Mouse (Mus musculus): ENCODE results near the gene Arl11. TPM values are rescaled to one million over a fixed set of nuclear protein-coding genes. Genes with fewer than 3 reads are reported as not detected.
A peak's percentile ranks its signal among the peaks of the same experiment; 100 is the strongest.

The Arl11 gene
- total and polyA plus RNA-seq, 2 experiments from 2014 or later, result 0.54 to 0.57 TPM

DNA sequence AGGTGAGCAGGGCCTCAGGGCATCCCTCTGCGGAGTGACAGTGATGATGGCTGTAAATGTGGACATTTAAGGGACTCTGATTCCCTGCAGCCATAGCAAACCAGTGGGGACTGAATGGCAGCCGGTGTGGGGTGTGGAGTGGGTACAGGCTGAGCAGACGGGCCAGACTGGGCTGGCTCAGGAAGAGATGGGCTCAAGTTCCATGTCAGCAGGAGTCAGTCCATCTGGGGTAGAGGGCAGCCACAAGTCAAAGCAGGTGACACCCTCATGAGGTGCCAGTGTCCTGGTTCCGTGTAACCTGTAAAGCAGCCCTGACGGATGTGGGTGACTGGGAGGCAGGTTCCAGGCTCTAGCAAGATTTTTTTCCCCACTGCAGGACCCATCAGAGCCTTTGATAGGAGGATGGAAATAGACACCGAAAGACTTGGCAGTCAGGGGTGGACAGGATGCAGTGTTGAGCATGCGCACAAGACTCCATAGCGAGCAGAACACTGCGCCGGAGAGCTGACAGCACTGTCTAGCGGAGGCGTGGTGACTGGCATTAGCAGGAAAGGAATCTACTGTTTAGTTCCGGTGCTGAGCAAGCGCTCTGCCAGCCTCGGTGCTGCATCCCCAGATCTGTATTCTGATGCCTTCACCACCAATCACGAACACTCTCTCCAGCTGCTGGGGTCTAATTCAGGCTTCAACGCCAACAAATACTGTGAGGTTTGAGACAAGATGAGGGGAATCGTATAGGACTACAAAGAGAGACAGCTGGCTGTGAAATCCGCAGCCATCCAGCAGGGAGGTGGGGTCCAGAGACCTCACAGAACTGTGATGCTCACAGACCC, 18.3 kb downstream of the Arl11 start:
- Histone ChIP-seq H3K9me3 (ENCODE audit: low read length) (0 out of 2 replicates have a peak, but pooled peaks cover 3% of the 10 kb centered on the region), H3K27me3 (ENCODE audit: insufficient read depth, low read length) (no peaks in the 10 kb centered on the region), H3K27ac (ENCODE audit: low read depth, low read length) (peak overlapping the region; percentile 88), H3K36me3 (ENCODE audit: insufficient read depth) (no peaks in the 10 kb centered on the region), H3K4me3 (ENCODE audit: low read depth, low read length) (peak overlapping the region; percentile 24), H3K4me1 (ENCODE audit: insufficient read depth) (peaks cover 15% of the 10 kb centered on the region), H3K9ac (peak overlapping the region; percentile 51), H3K4me2 (ENCODE audit: low read depth) (peak overlapping the region; percentile 52)
- ATAC-seq, result peak; percentile 87
- TF ChIP-seq CTCF (IDR thresholded peaks at IDR 0.05; ENCODE audit: low read depth), result peak; percentile 41
- DNase-seq, result peak; percentile 93
- 24% methylated on average over 19 of the region's 19 CpGs for WGBS

DNA sequence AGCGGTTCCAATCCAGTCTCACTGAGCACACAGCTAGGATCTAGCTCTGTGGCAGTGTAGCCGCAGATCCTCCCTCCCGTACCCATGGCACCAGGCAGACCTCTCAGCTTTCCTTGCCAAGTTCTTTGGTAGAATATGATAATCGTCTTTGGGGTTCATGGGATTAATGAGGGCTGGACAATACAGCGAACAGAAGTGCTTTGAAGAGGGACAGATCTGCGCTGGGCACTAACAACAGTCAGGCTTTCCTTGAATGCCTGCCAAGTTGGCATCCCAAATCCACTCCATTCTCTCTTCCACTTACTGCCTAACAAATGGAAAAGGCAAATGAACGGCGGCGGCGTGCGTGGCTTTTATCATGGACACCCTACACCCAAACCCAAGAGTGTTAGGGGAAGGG, 21.0 kb downstream of the Arl11 start:
- H3K4me2 ChIP-seq (ENCODE audit: low read depth), result peak overlapping the region; percentile 36
- ATAC-seq, result peak; percentile 40
- 25% methylated on average over 11 of the region's 11 CpGs for WGBS

DNA sequence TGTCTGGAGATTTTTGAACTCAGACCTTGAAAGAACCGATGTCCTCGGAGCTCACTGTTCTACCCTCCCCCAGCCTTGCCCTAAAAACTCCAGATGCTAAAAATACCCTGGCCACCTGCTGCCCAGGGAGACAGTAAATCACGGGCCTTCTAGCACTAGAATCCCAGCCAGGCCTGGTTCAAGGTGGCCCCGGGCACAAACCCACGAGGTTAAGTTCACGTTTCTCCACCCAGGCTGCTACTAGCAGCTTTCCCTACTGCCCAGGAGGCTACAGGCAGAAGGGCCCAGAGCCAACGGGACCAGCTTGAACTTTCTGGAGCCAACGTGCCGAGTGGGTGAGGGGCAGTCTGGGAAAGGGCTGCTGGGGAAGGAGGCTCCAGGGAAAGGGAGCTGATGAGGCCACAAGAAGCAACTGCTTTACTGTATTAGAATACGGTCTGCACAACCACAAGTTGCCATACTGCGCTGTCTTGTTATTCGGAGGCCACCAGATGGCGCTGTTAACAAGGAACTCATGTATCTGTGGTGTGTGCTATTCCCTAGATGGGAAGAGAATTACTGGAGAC, 21.5 kb downstream of the Arl11 start:
- Histone ChIP-seq H3K4me2 (ENCODE audit: low read depth) (peak overlapping the region; percentile 36), H3K9ac (0 out of 2 replicates have a peak overlapping the region, but pooled peaks have one; percentile 10)

More for the DNA sequence above, 21.0 kb downstream of the Arl11 start:
- Histone ChIP-seq H3K27ac (ENCODE audit: low read depth, low read length) (peak overlapping the region; percentile 76), H3K9ac (0 out of 2 replicates have a peak overlapping the region, but pooled peaks have one; percentile 3), H3K27me3 (ENCODE audit: insufficient read depth, low read length) (no peaks in the 10 kb centered on the region), H3K9me3 (ENCODE audit: low read length) (no peaks in the 10 kb centered on the region), H3K36me3 (ENCODE audit: insufficient read depth) (no peaks in the 10 kb centered on the region), H3K4me3 (ENCODE audit: low read depth, low read length) (no peak overlapping the region), H3K4me1 (ENCODE audit: insufficient read depth) (peaks cover 15% of the 10 kb centered on the region)
- DNase-seq, result peak; percentile 78
- no peak for TF ChIP-seq CTCF (IDR thresholded peaks at IDR 0.05; ENCODE audit: low read depth)

DNA sequence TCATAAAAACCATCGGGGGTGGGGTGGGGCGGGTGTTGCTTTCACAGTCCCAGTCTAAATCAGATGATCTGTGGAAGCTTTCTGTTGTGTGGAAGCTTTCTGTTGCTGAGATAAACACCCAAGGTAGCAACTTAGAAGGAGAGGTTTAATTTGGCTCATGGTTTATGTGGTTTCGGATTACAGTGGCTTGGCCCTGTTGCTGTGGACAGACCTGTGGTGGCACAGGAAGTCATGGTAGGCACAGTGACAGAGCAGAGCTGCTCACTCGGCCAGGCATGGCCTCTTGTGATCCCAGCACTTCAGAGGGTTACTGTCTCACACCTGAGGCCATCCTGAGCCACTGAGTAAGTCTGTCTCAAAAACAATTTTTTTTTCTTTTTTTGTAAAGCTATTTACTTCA, 29.8 kb downstream of the Arl11 start:
- H3K27me3 ChIP-seq (ENCODE audit: insufficient read depth, low read length), result no peaks in the 10 kb centered on the region
- H3K4me2 ChIP-seq (ENCODE audit: low read depth), result no peak overlapping the region
- no peak overlapping the region for H3K9ac ChIP-seq
- H3K4me1 ChIP-seq (ENCODE audit: insufficient read depth), result no peaks in the 10 kb centered on the region
- no peak for TF ChIP-seq CTCF (IDR thresholded peaks at IDR 0.05; ENCODE audit: low read depth)
- no peaks in the 10 kb centered on the region for H3K36me3 ChIP-seq (ENCODE audit: insufficient read depth)
- H3K27ac ChIP-seq (ENCODE audit: low read depth, low read length), result no peak overlapping the region
- H3K9me3 ChIP-seq (ENCODE audit: low read length), result no peaks in the 10 kb centered on the region
- DNase-seq (no peak), ATAC-seq (no peak)
- no peak overlapping the region for H3K4me3 ChIP-seq (ENCODE audit: low read depth, low read length)
- 91% methylated on average over 4 of the region's 4 CpGs for WGBS

More for the DNA sequence above, 21.5 kb downstream of the Arl11 start:
- Histone ChIP-seq H3K4me3 (ENCODE audit: low read depth, low read length) (no peak overlapping the region), H3K27ac (ENCODE audit: low read depth, low read length) (peak overlapping the region; percentile 76), H3K36me3 (ENCODE audit: insufficient read depth) (no peaks in the 10 kb centered on the region), H3K4me1 (ENCODE audit: insufficient read depth) (peaks cover 15% of the 10 kb centered on the region), H3K9me3 (ENCODE audit: low read length) (no peaks in the 10 kb centered on the region), H3K27me3 (ENCODE audit: insufficient read depth, low read length) (no peaks in the 10 kb centered on the region)
- peak; percentile 96 for TF ChIP-seq CTCF (IDR thresholded peaks at IDR 0.05; ENCODE audit: low read depth)
- WGBS, result 8% methylated on average over 13 of the region's 13 CpGs
- DNase-seq (peak; percentile 93), ATAC-seq (peak; percentile 76)

DNA sequence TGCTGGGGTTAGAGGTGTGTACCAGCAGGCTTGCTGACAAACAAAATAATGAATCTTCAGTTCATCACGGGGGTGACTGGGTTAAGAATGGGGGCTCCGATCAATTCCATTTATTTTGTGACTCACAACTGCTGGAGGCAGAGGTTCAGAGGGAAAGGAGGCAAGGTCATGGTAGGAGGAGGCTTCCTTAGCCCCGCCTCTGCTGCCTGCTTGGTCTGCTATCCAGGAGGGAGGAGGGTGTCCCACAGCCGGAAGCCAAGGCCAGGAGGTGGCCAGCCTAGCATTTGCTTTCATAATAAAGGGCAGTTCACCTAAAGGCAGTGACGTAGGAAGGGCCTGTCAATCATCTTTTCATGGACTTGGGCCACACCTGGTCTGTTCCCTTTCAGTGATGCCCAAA, 35.0 kb downstream of the Arl11 start:
- no peak overlapping the region for H3K27ac ChIP-seq (ENCODE audit: low read depth, low read length)
- H3K4me2 ChIP-seq (ENCODE audit: low read depth), result no peak overlapping the region
- DNase-seq (no peak), ATAC-seq (no peak)
- H3K9ac ChIP-seq, result no peak overlapping the region
- no peaks in the 10 kb centered on the region for H3K4me1 ChIP-seq (ENCODE audit: insufficient read depth)
- no peaks in the 10 kb centered on the region for H3K36me3 ChIP-seq (ENCODE audit: insufficient read depth)
- H3K4me3 ChIP-seq (ENCODE audit: low read depth, low read length), result no peak overlapping the region
- WGBS, result 72% methylated on average over 5 of the region's 5 CpGs
- no peaks in the 10 kb centered on the region for H3K9me3 ChIP-seq (ENCODE audit: low read length)
- no peaks in the 10 kb centered on the region for H3K27me3 ChIP-seq (ENCODE audit: insufficient read depth, low read length)
- no peak for TF ChIP-seq CTCF (IDR thresholded peaks at IDR 0.05; ENCODE audit: low read depth)

DNA sequence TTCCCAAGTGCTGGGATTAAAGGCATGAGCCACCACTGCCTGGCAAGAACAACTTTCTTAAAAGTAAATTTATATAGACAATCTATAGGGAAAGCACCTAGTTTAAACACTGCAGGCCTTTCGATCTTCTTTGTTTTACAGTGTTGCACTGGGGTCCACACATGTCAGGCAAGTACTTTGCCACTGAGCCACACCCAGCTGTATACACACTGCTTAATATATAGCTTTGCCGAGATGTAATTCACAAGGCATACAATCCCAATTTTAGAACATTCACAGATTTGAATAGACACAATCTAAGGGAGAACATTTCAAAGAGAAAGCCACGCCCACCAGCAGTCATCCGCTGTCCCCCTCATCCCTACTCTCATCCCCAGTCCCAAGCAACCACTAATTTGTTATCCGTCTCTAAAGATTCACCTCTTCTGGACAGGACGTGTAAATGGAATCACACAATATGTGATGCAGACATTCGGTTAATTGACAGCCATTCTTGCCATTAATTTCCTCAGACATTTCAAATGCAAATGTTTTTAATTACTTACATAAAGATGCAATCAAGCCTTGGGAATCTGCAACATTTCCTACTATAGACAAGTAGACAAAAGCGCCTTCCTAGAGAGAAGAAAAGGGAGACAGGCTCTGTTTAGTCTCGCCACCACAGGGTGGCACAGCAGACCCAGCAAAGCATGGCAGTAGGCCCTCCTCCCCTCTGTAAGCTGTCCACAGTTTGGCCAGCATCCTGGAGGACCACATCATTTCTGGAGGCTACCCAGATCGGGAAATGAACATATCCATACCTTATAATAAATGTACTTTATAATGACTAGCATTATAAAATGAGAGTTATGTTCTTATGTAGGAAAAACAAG, 37.5 kb downstream of the Arl11 start:
- peak overlapping the region; percentile 24 for H3K27ac ChIP-seq (ENCODE audit: low read depth, low read length)
- no peak overlapping the region; the same call in 1 of the 2 replicates for H3K9ac ChIP-seq
- 26% methylated on average over 10 of the region's 10 CpGs for WGBS
- DNase-seq (peak; percentile 81), ATAC-seq (peak; percentile 96)
- no peak overlapping the region for H3K4me3 ChIP-seq (ENCODE audit: low read depth, low read length)
- no peaks in the 10 kb centered on the region for H3K36me3 ChIP-seq (ENCODE audit: insufficient read depth)
- H3K4me2 ChIP-seq (ENCODE audit: low read depth), result 0 out of 2 replicates have a peak overlapping the region, but pooled peaks have one; percentile 11
- no peaks in the 10 kb centered on the region for H3K27me3 ChIP-seq (ENCODE audit: insufficient read depth, low read length)
- no peaks in the 10 kb centered on the region for H3K4me1 ChIP-seq (ENCODE audit: insufficient read depth)
- peak; percentile 82 for TF ChIP-seq CTCF (IDR thresholded peaks at IDR 0.05; ENCODE audit: low read depth)
- H3K9me3 ChIP-seq (ENCODE audit: low read length), result no peaks in the 10 kb centered on the region

Data from forebrain, postnatal 0 days (tissue).